Mouse (Mus musculus) brain, adult 2 months (tissue): ENCODE measurements at regions not wholly inside any gene's neighbourhood (a gene's known extent, or its start where the extent isn't known, plus 50 kb on each side); places are given as distances from the start of the nearest gene placed in this dataset.

Experiments
- DNase-seq: peaks from one replicate; pipeline ENCODE4 v3.0.0; 2011; ENCODE audit warnings: low read depth, low spot score

- peak; percentile 51 for DNase-seq
Measured at GRCm38 (mm10) chrX:144234457-144234856, 81.0 kb downstream of the A730046J19Rik start.

- no peak for DNase-seq
Measured at GRCm38 (mm10) chrX:144265934-144266333, 51.7 kb upstream of the Alg13 start.
